Mouse (Mus musculus) cerebellum, postnatal 10 days (tissue): ENCODE measurements at regions not wholly inside any gene's neighbourhood (a gene's known extent, or its start where the extent isn't known, plus 50 kb on each side); places are given as distances from the start of the nearest gene placed in this dataset.
A peak's percentile ranks its signal among the peaks of the same experiment; 100 is the strongest.

Source experiments
- DNase-seq, 2 experiments: peaks; one replicate each; pipeline ENCODE4 v3.0.0; 2021; ENCODE audit warnings: mixed read lengths in 2 of 2

DNA sequence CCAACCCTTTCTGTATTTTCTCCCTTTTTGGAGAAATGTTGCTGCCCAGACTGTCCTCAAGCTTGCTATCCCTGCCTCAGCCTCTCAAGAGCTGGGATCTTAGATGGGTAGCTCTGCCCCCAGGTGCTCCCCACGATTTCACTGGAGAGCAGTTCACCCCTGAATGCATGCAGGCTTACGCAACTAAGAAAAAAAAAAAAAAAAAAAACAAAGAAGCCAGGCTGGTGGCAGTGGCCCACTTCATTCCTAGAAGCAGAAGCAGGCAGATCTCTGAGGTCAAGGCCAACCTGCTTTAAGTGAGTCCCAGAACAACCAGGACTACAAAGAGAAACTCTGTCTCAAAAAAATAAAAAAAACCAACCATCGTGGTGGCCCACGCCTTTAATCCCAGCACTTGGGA, 51.2 kb upstream of the Fbxo11 start:
- no peak for DNase-seq

- DNase-seq = no peak
These were observed 53.6 kb upstream of the Fbxo11 start for GRCm38 (mm10) chr17:88118714-88119113.

DNA sequence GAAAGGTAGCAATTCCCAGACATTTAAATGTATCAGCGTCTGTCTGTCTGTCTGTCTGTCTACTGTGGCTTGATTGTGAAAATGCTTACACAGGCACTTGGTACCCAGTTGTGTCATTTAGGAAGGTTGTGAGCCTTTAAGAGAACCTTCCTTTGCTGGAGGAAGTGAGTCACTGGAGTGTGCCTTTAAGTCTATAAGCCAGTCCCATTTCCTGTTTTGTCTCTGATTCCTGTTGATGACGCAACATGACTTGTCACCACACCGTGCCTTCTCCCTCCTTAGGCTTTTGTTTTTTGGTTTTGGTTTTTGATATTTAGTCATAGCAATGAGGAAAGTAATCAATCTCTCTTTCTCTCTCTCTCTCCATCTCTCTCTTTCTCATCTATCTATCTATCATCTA, 58.6 kb upstream of the Fbxo11 start:
- DNase-seq = no peak

- no peak for DNase-seq
These were observed 62.0 kb upstream of the Fbxo11 start for GRCm38 (mm10) chr17:88127126-88127525.

- DNase-seq = no peak
These were observed 66.2 kb upstream of the Fbxo11 start for GRCm38 (mm10) chr17:88131297-88131696.

- no peak for DNase-seq
These were observed 66.9 kb upstream of the Fbxo11 start for GRCm38 (mm10) chr17:88131980-88132379.

GRCm38 (mm10) chr17:88132601-88133346, 67.7 kb upstream of the Fbxo11 start:
- DNase-seq = no peak

DNA sequence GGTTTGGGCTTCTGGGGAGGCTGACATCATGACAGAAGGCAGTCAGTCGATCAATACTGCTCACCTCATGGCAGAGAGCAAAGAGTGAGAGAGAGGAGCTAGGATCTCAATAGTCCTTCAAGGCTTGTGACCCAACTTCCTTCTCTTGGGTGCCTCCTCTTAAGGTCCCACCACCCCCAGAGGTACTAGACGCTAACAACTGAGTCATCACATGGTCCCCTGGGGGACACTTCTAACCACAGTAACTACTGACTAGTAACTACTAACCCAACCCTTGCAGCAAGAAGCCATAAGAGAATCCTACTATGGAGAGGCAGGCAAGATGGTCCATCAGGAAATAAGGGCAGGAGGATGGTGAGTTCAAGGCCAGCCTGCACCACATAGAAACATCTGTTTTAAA, 69.5 kb upstream of the Fbxo11 start:
- DNase-seq = no peak

GRCm38 (mm10) chr17:88141538-88141937, 76.4 kb upstream of the Fbxo11 start:
- no peak for DNase-seq

DNA sequence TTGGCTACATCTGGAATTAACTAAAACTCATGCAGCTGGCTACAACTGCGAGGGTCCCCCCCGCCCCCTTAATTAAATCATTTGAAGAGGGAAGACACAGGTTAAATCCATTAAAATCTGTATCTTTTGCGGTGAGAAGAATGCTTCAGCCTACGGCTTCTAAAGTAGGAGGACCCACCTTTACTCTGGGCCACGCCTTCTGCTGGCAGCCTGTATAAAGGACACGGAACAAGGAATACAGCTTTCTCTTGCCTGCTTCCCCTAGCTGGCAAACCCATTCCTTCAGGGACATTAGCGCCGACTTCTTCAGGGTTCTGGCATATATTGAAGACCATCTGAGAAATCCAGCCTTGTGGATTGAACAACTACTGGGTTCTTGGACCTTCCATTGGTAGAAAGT, 76.9 kb upstream of the Fbxo11 start:
- DNase-seq = no peak

GRCm38 (mm10) chr17:88142809-88143208, 77.7 kb upstream of the Fbxo11 start:
- no peak for DNase-seq

DNA sequence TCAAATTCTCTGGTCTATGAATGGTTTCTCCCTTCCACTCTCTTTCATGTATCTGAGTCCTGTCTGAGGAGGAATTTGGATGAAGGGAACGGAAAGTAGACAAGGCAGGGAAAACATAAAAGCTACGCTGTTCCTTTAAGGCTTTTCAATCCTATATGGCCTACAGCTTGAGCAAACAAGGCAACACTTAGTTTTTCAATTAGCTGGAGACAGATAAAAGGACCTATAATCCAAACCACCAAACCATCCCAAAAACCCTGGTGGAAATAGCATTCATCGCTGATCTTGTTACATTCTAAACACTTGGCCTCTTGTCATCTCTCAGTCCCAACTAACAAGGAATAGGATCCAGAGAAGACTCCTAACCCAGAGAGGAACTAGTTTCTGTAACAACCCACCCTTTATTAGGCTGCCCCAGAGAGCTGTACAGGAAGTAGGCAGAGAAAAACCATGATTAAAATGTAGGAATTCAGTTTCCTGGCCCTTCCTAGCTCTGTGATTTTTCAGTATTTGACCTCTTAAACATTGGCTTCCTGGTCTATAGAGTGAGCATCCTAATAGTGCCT, 78.4 kb upstream of the Fbxo11 start:
- no peak for DNase-seq

GRCm38 (mm10) chr17:88158550-88158949, 93.5 kb upstream of the Fbxo11 start:
- DNase-seq = no peak

DNA sequence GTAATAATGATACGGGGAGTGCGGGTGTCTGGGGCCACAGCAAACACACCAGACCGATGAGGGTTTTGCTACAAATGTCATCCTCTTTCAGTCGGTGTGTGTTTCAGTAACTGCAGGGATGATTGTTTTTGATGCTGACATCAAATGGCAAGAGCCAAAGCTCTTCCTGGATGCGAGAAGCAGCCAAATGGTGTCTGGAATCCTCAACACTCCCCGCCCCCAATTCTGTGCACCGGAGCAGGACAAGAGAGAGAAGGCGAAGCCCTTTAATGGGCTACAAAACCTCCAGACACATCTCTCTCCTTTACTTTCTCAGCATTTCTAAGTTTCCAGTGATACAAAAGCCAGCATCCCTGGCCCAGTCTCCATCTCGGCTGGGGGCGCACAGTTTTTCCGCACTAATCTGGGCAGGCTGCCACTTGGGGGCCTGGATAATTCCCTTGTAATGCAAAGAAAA, 94.1 kb upstream of the Fbxo11 start:
- DNase-seq = peak; percentile 70 to 74

GRCm38 (mm10) chr17:88159851-88160676, 95.0 kb upstream of the Fbxo11 start:
- DNase-seq = peak; percentile 26 to 31

GRCm38 (mm10) chr17:88160677-88161001, 95.5 kb upstream of the Fbxo11 start:
- peak in 1 of 2 experiments; percentile 8 for DNase-seq

- DNase-seq = no peak
These were observed 96.7 kb upstream of the Fbxo11 start for GRCm38 (mm10) chr17:88161766-88162165.

DNA sequence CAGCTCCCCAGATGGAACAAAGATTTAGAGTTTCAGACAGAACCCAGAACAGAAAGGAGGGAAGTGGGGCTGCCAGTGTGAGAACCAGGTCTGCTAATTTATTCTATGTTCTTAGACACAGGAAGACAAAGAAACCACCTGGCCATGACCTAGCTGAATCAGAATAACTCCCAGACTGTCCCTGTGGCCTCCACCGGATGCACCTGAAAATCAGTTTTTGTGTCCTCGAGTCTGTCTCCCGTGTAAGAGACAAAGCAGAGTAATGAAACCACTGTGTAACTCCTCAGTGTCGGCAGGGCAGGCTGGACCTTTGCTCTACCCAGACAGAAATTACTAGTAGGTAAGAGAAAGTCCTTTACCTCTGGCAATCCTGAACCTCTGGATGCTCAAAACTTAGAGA, 99.7 kb upstream of the Fbxo11 start:
- no peak for DNase-seq

DNA sequence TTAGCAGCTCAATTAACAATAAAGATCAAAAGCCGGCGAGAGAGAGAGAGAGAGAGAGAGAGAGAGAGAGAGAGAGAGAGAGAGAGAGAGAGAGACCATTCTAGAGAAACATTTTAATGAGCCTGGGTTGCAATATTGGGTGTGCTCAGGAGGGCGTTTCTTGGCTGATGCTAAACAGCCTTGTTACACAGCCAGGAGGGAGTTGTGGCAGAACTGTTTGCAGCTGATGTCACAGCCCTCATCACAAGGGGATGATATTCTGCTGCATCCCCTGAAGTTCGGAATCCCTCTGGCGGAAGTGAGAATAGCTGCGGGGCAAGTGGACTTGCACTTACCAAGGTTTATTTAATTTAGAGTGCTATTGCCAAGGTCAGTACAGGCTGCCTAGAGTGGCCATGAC, 100.7 kb upstream of the Fbxo11 start:
- no peak for DNase-seq

DNA sequence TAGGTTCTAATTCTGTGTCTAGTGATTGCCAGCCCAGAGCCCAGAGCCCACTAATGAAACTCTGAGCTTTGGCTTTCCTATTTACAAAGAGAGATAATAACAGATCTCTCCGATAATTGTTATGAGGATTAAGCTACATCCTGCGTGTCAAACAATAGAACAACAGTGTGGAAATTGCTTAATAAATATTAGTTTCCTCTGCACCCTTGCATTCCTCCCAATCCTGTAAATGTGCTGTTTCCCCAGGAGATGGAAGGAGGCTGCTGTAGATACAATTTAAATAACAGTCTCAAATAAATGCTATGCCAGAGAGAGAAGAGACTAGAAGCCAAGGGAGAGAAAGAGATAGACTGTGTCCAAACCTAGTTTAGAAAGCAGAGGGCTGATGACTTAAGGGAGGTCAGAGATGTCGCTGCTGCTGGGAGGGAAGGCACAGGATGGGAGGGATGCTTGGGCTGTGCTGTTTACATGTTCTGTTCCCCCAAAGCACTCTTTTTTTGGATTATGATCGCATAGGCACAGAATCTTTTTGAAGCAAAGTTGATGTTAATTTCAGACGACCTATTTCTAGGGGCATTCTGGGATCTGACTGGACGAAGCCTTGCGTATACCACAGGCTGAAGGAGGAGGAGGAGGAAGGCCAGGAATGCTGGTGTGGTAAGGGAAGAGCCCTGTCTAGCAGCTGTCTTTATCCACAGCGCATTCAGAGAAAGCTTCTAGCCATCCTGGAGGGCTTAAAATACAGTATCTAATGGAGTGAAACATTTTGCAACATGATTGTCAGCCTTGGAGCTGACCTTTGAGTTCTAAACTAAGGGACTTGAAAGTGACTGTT, 103.4 kb upstream of the Fbxo11 start:
- no peak for DNase-seq

DNA sequence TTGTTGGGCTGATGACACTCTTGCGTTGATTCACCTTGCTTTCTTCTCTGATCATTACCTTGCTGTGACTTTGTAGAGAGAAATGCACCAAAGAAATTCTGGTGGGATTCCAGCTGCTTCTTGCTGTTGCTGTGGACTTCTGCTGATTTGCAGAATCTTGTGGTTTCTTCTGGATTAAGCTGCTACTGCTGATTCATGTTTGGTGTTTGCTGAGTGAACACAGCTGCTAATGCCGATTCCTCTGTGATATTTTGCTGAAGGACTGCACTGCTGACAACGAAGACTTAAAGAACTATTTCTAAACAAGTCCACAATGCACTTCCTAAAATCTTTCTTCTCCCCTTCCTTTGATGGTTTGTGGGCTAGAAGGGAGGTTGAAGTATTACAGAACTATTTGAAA, 106.5 kb upstream of the Fbxo11 start:
- no peak for DNase-seq

GRCm38 (mm10) chr17:88173354-88174032, 108.4 kb upstream of the Fbxo11 start:
- peak; percentile 14 to 18 for DNase-seq
